Mouse (Mus musculus) liver, adult 10 weeks (tissue): ENCODE data around the gene Nup155. TPM values are rescaled to one million over a fixed set of nuclear protein-coding genes. Genes with fewer than 3 reads are reported as not detected.

Source experiments
- polyA plus RNA-seq: library from polyadenylated mRNA; stranded (reverse); fragments of 350-450 nt; fragmentation: Illumina TruSeq; extraction: RNeasy Lipid Tissue Mini Kit (QIAGEN cat#74804); gene quantifications from one replicate; pipeline ENCODE4 v1.2.3, GENCODE M21; 2014; ENCODE audit warnings: low read depth, low replicate concordance

Nup155 gene
- 14.4 TPM for polyA plus RNA-seq

GRCm38 (mm10) chr15:8108966-8109743 lies at the start of gene Nup155:
Gene Nup155, plus strand, starts transcription at chr15:8109273.

GRCm38 (mm10) chr15:8098774-8099749 lies 10.0 kb upstream of the Nup155 start, which contains the start of gene Wdr70:
Gene Wdr70, minus strand, starts transcription at chr15:8099209.

GRCm38 (mm10) chr15:8168591-8169265 lies 59.7 kb downstream of the Nup155 start, which contains the start of gene Cplane1:
Gene Cplane1, plus strand, starts transcription at chr15:8169106.

Other genes starting within 250 kb of the Nup155 start
- gene Wdr70, start 10.1 kb upstream of the Nup155 start, polyA plus RNA-seq: 18.5 TPM
- gene Cplane1, start 59.8 kb downstream of the Nup155 start, polyA plus RNA-seq: 1.1 TPM